Mouse (Mus musculus) lung, postnatal 0 days (tissue): ENCODE data around the gene Gpc5.

ENCODE experiments used
- CTCF ChIP-seq: IDR thresholded peaks from 2 replicates; pipeline ENCODE4 v1.5.1; 2016; ENCODE audit warnings: antibody characterized with exemption, mild to moderate bottlenecking
- EP300 ChIP-seq: IDR thresholded peaks from 2 replicates; pipeline ENCODE4 v1.6.1; 2016; ENCODE audit warnings: antibody characterized with exemption, mild to moderate bottlenecking, control low read depth

DNA sequence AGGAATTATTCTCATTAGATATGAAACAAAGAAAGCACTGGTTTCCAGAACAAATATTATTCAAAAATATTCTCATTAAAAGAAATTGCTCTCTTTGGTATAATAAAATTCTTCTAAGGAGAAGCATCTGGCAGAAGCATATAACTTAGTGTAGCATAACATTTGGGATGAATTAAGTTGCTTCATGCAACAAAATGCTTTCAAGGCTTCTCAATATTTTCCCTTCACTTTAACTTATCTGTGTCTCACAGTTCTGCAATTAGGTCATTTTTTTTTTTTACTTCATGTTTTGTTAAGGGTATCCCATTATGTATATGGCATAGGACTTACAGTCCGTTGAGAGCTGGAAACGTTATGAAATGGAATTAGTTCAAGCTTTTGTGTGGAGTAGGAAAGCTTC, 250.6 kb downstream of the Gpc5 start:
- TF ChIP-seq CTCF (no peak), EP300 (no peak)
